Mouse (Mus musculus) spleen, adult 2 months (tissue): ENCODE measurements around the gene Pcnx2. TPM values are rescaled to one million over a fixed set of nuclear protein-coding genes. Genes with fewer than 3 reads are reported as not detected.

Source experiments
- DNase-seq, 2 experiments: peaks; one replicate each; pipeline versions ENCODE4 v3.0.0 to v3.0.0-alpha.2; 2012 to 2021; ENCODE audit warnings: low spot score in 2 of 2, low read depth in 1 of 2
- H3K27ac ChIP-seq: fragments of 200-500 bp; 2 replicates; pipeline ENCODE4 v1.5.1; 2012; ENCODE audit warnings: low read length, inconsistent platforms; ENCODE audit not compliant: insufficient read depth
- H3K27me3 ChIP-seq: fragments of 200-500 bp; 2 replicates; pipeline ENCODE4 v1.6.1; 2012; ENCODE audit warnings: mild to moderate bottlenecking, moderate library complexity, low read length, inconsistent platforms; ENCODE audit not compliant: control insufficient read depth, insufficient read depth
- H3K36me3 ChIP-seq: fragments of 200-500 bp; 2 replicates; pipeline ENCODE4 v1.6.1; 2012; ENCODE audit warnings: mild to moderate bottlenecking, low read length, inconsistent platforms; ENCODE audit not compliant: control insufficient read depth, insufficient read depth
- H3K4me1 ChIP-seq: fragments of 200-500 bp; 2 replicates; pipeline ENCODE4 v1.6.1; 2011; ENCODE audit warnings: inconsistent platforms; ENCODE audit not compliant: control insufficient read depth, insufficient read depth, insufficient read length
- H3K4me3 ChIP-seq: fragments of 200-500 bp; 2 replicates; pipeline ENCODE4 v1.5.1; 2011; ENCODE audit warnings: mild to moderate bottlenecking, inconsistent platforms; ENCODE audit not compliant: insufficient read depth, insufficient read length; ENCODE audit errors: extremely low read depth
- CTCF ChIP-seq: fragments of 200-500 bp; IDR thresholded peaks from 2 replicates; pipeline ENCODE4 v1.5.1; 2011; ENCODE audit warnings: mild to moderate bottlenecking, inconsistent platforms; ENCODE audit not compliant: insufficient read depth, insufficient read length, insufficient replicate concordance; ENCODE audit errors: extremely low read depth
- POLR2A ChIP-seq: fragments of 200-500 bp; IDR thresholded peaks from 2 replicates; pipeline ENCODE4 v1.6.1; 2011; ENCODE audit warnings: low read depth, low read length, inconsistent platforms
- WGBS: fragments of 180-500 bp; shearing (Covaris S2); methylation state at CpG from one replicate; pipeline ENCODE4 v1.1.7; 2018; 5-methylcytosine and 5-hydroxymethylcytosine counted together
- polyA plus RNA-seq: library from polyadenylated mRNA; depleted of rRNA; stranded (reverse); fragments of >200 nt; gene quantifications from 2 replicates; pipeline ENCODE4 v1.2.3, GENCODE M21; 2012

The Pcnx2 gene
- polyA plus RNA-seq, 1 experiment, result 0.20 TPM

GRCm38 (mm10) chr8:125856160-125856559 lies 42.0 kb downstream of the Pcnx2 start:
- H3K4me3 ChIP-seq, result no peak overlapping the region
- 84% methylated on average over 4 of the region's 4 CpGs for WGBS
- H3K36me3 ChIP-seq, result no peaks in the 10 kb centered on the region
- DNase-seq, result no peak
- TF ChIP-seq CTCF, result no peak
- no peak for TF ChIP-seq POLR2A
- no peaks in the 10 kb centered on the region for H3K27me3 ChIP-seq
- no peak overlapping the region for H3K27ac ChIP-seq
- H3K4me1 ChIP-seq, result no peaks in the 10 kb centered on the region

- no peak for TF ChIP-seq CTCF
- TF ChIP-seq POLR2A, result no peak
- Histone ChIP-seq H3K27me3 (no peaks in the 10 kb centered on the region), H3K36me3 (no peaks in the 10 kb centered on the region), H3K4me3 (no peak overlapping the region), H3K27ac (no peak overlapping the region), H3K4me1 (no peaks in the 10 kb centered on the region)
- 76% methylated on average over 7 of the region's 7 CpGs for WGBS
- DNase-seq, result no peak
Observed at GRCm38 (mm10) chr8:125854379-125854778, 43.7 kb downstream of the Pcnx2 start.

DNA sequence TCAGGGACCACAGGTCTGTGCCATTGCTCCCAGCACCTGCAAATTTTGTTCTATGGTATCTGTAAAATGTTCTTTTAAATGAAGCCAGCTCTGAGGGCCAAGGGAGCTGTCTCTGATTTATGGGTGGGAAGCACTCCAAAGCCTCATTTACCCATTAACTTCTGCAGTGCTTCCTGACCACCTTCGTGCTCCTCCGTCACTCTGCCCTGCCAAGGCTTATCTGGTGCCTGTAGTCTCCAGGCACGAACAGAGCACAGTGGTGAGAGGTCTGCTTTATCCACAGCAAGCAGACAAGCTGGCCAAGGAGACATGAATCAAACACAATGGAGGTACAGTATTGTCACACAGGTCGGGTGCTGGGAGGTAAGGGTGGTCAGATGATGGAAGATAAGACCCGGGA lies 44.8 kb downstream of the Pcnx2 start:
- WGBS, result 29% methylated on average over 5 of the region's 5 CpGs
- Histone ChIP-seq H3K4me1 (no peaks in the 10 kb centered on the region), H3K36me3 (no peaks in the 10 kb centered on the region), H3K27me3 (no peaks in the 10 kb centered on the region), H3K27ac (no peak overlapping the region), H3K4me3 (no peak overlapping the region)
- no peak for DNase-seq
- TF ChIP-seq CTCF, result no peak
- TF ChIP-seq POLR2A, result no peak

DNA sequence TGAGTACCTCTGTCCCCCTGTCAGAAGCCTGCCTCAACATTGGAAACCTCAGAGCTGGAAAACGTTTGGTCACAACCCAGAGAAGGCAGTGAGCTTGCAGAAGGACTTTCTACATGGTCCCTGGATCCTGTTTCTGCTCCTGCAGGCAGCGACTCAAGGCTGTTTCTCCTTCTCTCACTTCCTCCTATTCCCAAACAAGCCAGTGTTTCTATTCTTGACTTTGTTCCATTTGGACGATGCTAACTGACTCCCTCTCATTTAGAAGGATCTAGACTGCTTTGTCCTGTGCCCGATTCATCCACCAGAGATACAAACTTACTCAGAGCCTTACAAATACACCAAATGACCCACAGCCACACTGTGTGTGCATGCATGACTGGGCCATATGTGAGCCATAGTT lies 48.9 kb downstream of the Pcnx2 start:
- no peaks in the 10 kb centered on the region for H3K4me1 ChIP-seq
- no peak for DNase-seq
- H3K36me3 ChIP-seq, result no peaks in the 10 kb centered on the region
- H3K4me3 ChIP-seq, result no peak overlapping the region
- H3K27ac ChIP-seq, result no peak overlapping the region
- no peak for TF ChIP-seq POLR2A
- TF ChIP-seq CTCF, result no peak
- WGBS, result 60% methylated on average over 4 of the region's 4 CpGs
- H3K27me3 ChIP-seq, result no peaks in the 10 kb centered on the region

DNA sequence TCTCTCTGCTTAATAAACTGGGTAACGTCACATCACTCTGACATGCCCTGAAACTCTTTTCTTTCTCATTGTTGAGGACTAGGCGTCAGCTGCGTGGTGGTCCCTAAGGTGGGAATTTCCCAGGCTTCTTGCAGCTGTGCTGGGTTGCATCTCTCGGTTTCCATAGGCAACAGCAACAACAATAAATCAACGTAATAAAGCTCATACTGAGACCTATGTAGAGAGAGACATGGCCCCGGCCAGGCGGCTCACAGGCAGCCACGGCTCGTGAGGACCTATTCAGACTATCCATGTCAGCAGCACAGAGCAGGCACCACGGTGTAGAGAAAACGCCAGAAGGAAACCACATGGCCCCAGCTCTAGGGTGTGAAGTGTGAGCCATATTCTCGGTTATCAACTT lies 50.3 kb downstream of the Pcnx2 start:
- no peak overlapping the region for H3K27ac ChIP-seq
- no peaks in the 10 kb centered on the region for H3K4me1 ChIP-seq
- H3K36me3 ChIP-seq, result no peaks in the 10 kb centered on the region
- no peak for DNase-seq
- H3K4me3 ChIP-seq, result no peak overlapping the region
- TF ChIP-seq CTCF (no peak), POLR2A (no peak)
- H3K27me3 ChIP-seq, result no peaks in the 10 kb centered on the region
- 73% methylated on average over 12 of the region's 12 CpGs for WGBS

GRCm38 (mm10) chr8:125845281-125845680 lies 52.8 kb downstream of the Pcnx2 start:
- H3K27me3 ChIP-seq, result no peaks in the 10 kb centered on the region
- no peak for DNase-seq
- no peaks in the 10 kb centered on the region for H3K4me1 ChIP-seq
- H3K36me3 ChIP-seq, result no peaks in the 10 kb centered on the region
- no peak overlapping the region for H3K4me3 ChIP-seq
- TF ChIP-seq CTCF (no peak), POLR2A (no peak)
- WGBS, result 90% methylated on average over 16 of the region's 16 CpGs
- no peak overlapping the region for H3K27ac ChIP-seq

- H3K27ac ChIP-seq, result no peak overlapping the region
- H3K4me3 ChIP-seq, result no peak overlapping the region
- no peaks in the 10 kb centered on the region for H3K36me3 ChIP-seq
- TF ChIP-seq POLR2A (no peak), CTCF (no peak)
- H3K4me1 ChIP-seq, result no peaks in the 10 kb centered on the region
- no peak for DNase-seq
- 83% methylated on average over 15 of the region's 15 CpGs for WGBS
- H3K27me3 ChIP-seq, result no peaks in the 10 kb centered on the region
Observed at GRCm38 (mm10) chr8:125843122-125843836, 54.8 kb downstream of the Pcnx2 start.
